Mouse (Mus musculus) spleen, adult 2 months (tissue): ENCODE data around the gene Ifi44.

ENCODE experiments used
- CTCF ChIP-seq: fragments of 200-500 bp; IDR thresholded peaks from 2 replicates; pipeline ENCODE4 v1.5.1; 2011; ENCODE audit warnings: mild to moderate bottlenecking, inconsistent platforms; ENCODE audit not compliant: insufficient read depth, insufficient read length, insufficient replicate concordance; ENCODE audit errors: extremely low read depth
- POLR2A ChIP-seq: fragments of 200-500 bp; IDR thresholded peaks from 2 replicates; pipeline ENCODE4 v1.6.1; 2011; ENCODE audit warnings: low read depth, low read length, inconsistent platforms

DNA sequence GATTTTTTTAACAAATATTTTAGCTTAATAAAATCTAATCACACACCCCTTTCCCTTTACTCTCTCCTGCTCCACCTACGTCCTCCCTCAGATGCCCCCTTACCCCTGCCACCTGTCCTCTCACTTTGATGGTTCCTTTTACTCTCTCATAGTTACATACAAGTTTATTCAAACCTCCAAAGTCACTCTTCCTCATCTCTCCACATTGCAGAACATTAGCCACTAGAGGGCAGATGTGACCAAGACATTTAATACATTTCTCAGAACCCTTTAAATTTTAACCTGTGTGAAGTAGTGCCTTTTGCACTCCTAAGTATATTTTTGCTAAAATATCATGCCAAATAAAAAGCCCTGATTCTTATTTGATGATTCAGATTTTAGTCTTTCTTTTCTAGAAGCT is 33.5 kb downstream of the Ifi44 start:
- TF ChIP-seq POLR2A (no peak), CTCF (no peak)
